In the genomic region with DNA sequence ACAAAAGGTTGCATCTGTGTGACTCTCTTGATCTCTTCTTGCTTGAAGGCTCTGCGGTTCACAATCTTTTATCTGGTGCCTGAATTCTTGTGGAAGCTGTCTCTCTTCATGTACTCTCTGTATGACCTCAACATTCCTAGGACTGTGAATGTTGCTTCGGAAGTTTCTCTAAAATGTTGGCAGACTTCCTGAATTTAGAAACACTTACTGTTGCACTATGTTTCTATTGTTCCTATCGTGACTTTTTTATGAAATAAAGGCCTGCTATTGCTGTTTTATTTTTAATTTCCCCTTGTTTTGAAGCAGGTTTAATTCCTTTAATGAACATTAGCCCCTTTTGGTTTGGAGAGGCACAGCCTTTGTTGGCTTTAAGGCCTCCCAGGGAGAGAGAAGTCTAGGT, we compare ENCODE assay signal across 16 mouse cellular contexts.
DNase-seq lines count a peak whose midpoint lies in the region; ATAC-seq and TF ChIP-seq lines count a peak whose summit lies in the region.
"Had no signal": no experiment of that assay in that cellular context is flagged by ENCODE, and none has a peak within 500 bp of the region (broad histone marks: within the 10 kb centered on the region; RNA-seq: fewer than 3 reads in every experiment).

No protein-coding gene starts in this region.

- H3K4me2 ChIP-seq in embryonic facial prominence, embryonic 14.5 days (ENCODE audit: low read depth, low read length), result no peak overlapping the region
- H3K4me2 ChIP-seq in lung, embryonic 16.5 days (ENCODE audit: low read depth, low read length), result no peak overlapping the region
- H3K4me2 ChIP-seq: midbrain, embryonic 11.5 days; stomach, embryonic 15.5 days had no signal

- H3K27ac ChIP-seq in embryonic facial prominence, embryonic 14.5 days (replicated peaks; ENCODE audit: low read depth, low read length), result no peak overlapping the region
- H3K27ac ChIP-seq in embryonic facial prominence, embryonic 10.5 days (replicated peaks), result no peak overlapping the region
- H3K27ac ChIP-seq in kidney, adult 2 months (ENCODE audit: insufficient read depth, low read depth, low read length), result no peak overlapping the region
- peak overlapping the region; percentile 7; the same call in 1 of the 2 replicates for H3K27ac ChIP-seq in lung, embryonic 16.5 days (ENCODE audit: low read length)
- peak overlapping the region; percentile 96 for H3K27ac ChIP-seq in embryonic fibroblast, embryonic 13.5 days (ENCODE audit: insufficient read depth, low read length)
- H3K27ac ChIP-seq: layer of hippocampus, adult 2 months; stomach, embryonic 15.5 days had no signal

- WGBS in embryonic facial prominence, embryonic 14.5 days, result 52% methylated on average over 3 of the region's 3 CpGs
- WGBS in embryonic facial prominence, embryonic 10.5 days, result 71% methylated on average over 3 of the region's 3 CpGs
- 49% methylated on average over 3 of the region's 3 CpGs for WGBS in kidney, adult 2 months
- WGBS in lung, embryonic 16.5 days, result 27% methylated on average over 3 of the region's 3 CpGs
- WGBS in lung, adult 2 months, result 27% methylated on average over 3 of the region's 3 CpGs

- no peaks in the 10 kb centered on the region for H3K36me3 ChIP-seq in embryonic facial prominence, embryonic 14.5 days (ENCODE audit: control insufficient read depth, insufficient read depth, low read length)
- H3K36me3 ChIP-seq in embryonic facial prominence, embryonic 10.5 days (replicated peaks), result no peaks in the 10 kb centered on the region
- H3K36me3 ChIP-seq in kidney, adult 2 months (ENCODE audit: control insufficient read depth, insufficient read depth, low read length), result no peaks in the 10 kb centered on the region
- H3K36me3 ChIP-seq in lung, embryonic 16.5 days (ENCODE audit: control insufficient read depth, insufficient read depth, low read length), result no peaks in the 10 kb centered on the region
- H3K36me3 ChIP-seq: stomach, embryonic 15.5 days had no signal

- no peaks in the 10 kb centered on the region for H3K9me3 ChIP-seq in embryonic facial prominence, embryonic 14.5 days (ENCODE audit: control insufficient read depth, low read length)
- no peaks in the 10 kb centered on the region for H3K9me3 ChIP-seq in embryonic facial prominence, embryonic 10.5 days
- no peaks in the 10 kb centered on the region for H3K9me3 ChIP-seq in lung, embryonic 16.5 days (ENCODE audit: control insufficient read depth, low read length)
- H3K9me3 ChIP-seq: stomach, embryonic 15.5 days had no signal

- no peaks in the 10 kb centered on the region for H3K27me3 ChIP-seq in embryonic facial prominence, embryonic 14.5 days (replicated peaks; ENCODE audit: control insufficient read depth, insufficient read depth, low read length)
- no peaks in the 10 kb centered on the region for H3K27me3 ChIP-seq in embryonic facial prominence, embryonic 10.5 days (replicated peaks; ENCODE audit: low read depth, poor library complexity, severe bottlenecking)
- H3K27me3 ChIP-seq in kidney, adult 2 months (replicated peaks; ENCODE audit: control insufficient read depth, insufficient read depth, low read length), result no peaks in the 10 kb centered on the region
- no peaks in the 10 kb centered on the region for H3K27me3 ChIP-seq in lung, embryonic 16.5 days (ENCODE audit: control insufficient read depth, insufficient read depth, low read depth, low read length)
- H3K27me3 ChIP-seq: stomach, embryonic 15.5 days had no signal

- H3K4me1 ChIP-seq in embryonic facial prominence, embryonic 14.5 days (ENCODE audit: control insufficient read depth, insufficient read depth, low read length), result no peaks in the 10 kb centered on the region
- H3K4me1 ChIP-seq in embryonic facial prominence, embryonic 10.5 days, result no peaks in the 10 kb centered on the region
- H3K4me1 ChIP-seq in kidney, adult 2 months (ENCODE audit: control insufficient read depth, insufficient read depth, low read length), result no peaks in the 10 kb centered on the region
- H3K4me1 ChIP-seq in lung, embryonic 16.5 days (replicated peaks; ENCODE audit: control insufficient read depth, insufficient read depth, low read length), result peaks cover 11% of the 10 kb centered on the region; the same call in 1 of the 2 replicates
- H3K4me1 ChIP-seq in lung, adult 2 months (ENCODE audit: control insufficient read depth, insufficient read depth, low read length), result no peaks in the 10 kb centered on the region
- H3K4me1 ChIP-seq in embryonic fibroblast, embryonic 13.5 days (ENCODE audit: control insufficient read depth, insufficient read depth, low read length), result peaks cover 15% of the 10 kb centered on the region
- H3K4me1 ChIP-seq: stomach, embryonic 15.5 days had no signal

- TF ChIP-seq CTCF in kidney, adult 2 months (conservative IDR thresholded peaks at IDR 0.05; ENCODE audit: insufficient read depth, insufficient read length, low read depth, low read length), result no peak
- no peak for TF ChIP-seq CTCF in lung, adult 2 months (IDR thresholded peaks at IDR 0.05; ENCODE audit: insufficient read depth, low read length)
- no peak for TF ChIP-seq CTCF in embryonic fibroblast, embryonic 13.5 days (IDR thresholded peaks at IDR 0.05; ENCODE audit: borderline replicate concordance, insufficient read depth, low read length)

- no peak for TF ChIP-seq POLR2A in kidney, adult 2 months (IDR thresholded peaks at IDR 0.05; ENCODE audit: low read depth, low read length)
- TF ChIP-seq POLR2A in lung, adult 2 months (IDR thresholded peaks at IDR 0.05; ENCODE audit: borderline replicate concordance, extremely low read depth, low read depth, low read length), result no peak
- TF ChIP-seq POLR2A in embryonic fibroblast, embryonic 13.5 days (IDR thresholded peaks at IDR 0.05; ENCODE audit: low read depth, low read length), result no peak

- no peak overlapping the region for H3K4me3 ChIP-seq in embryonic facial prominence, embryonic 14.5 days (ENCODE audit: low read depth, low read length)
- no peak overlapping the region for H3K4me3 ChIP-seq in embryonic facial prominence, embryonic 10.5 days
- no peak overlapping the region for H3K4me3 ChIP-seq in kidney, adult 2 months (ENCODE audit: insufficient read depth, low read depth, low read length)
- H3K4me3 ChIP-seq in lung, embryonic 16.5 days (ENCODE audit: low read length), result no peak overlapping the region
- H3K4me3 ChIP-seq in lung, adult 2 months (replicated peaks; ENCODE audit: extremely low read depth, low read depth, low read length), result no peak overlapping the region
- H3K4me3 ChIP-seq in embryonic fibroblast, embryonic 13.5 days (ENCODE audit: insufficient read depth, low read length), result no peak overlapping the region
- H3K4me3 ChIP-seq: layer of hippocampus, adult 2 months; stomach, embryonic 15.5 days had no signal

- ATAC-seq in embryonic facial prominence, embryonic 14.5 days (ENCODE audit: low read depth), result no peak
- peak; percentile 75 for ATAC-seq in lung, embryonic 16.5 days (ENCODE audit: low read depth)
- ATAC-seq: forebrain, postnatal 0 days had no signal

- DNase-seq in embryonic facial prominence, embryonic 14.5 days (ENCODE audit: low spot score), result peak; percentile 29
- no peak for DNase-seq in embryonic facial prominence, embryonic 10.5 days (ENCODE audit: low spot score)
- peak; percentile 4 for DNase-seq in kidney, adult 2 months
- no peak for DNase-seq in kidney, adult 18-20 months
- no peak for DNase-seq in lung, adult 2 months
- no peak for DNase-seq in adrenal gland, postnatal 4 days (ENCODE audit: low spot score in 2 of 2)
- DNase-seq: cerebellum, adult 11 months; cerebellum, adult 9-11 months; gastrocnemius, postnatal 14 days; thymus, postnatal 4 days had no signal

- no peak overlapping the region for H3K9ac ChIP-seq in embryonic facial prominence, embryonic 14.5 days (ENCODE audit: low read depth, low read length)
- no peak overlapping the region for H3K9ac ChIP-seq in lung, embryonic 16.5 days (ENCODE audit: low read length)
- H3K9ac ChIP-seq: forebrain, postnatal 0 days; stomach, embryonic 15.5 days had no signal

Comparison
In these comparisons a context has a peak if more than half of its experiments do, and no peak if none do; other contexts are left out.
1. DNase-seq: peak in embryonic facial prominence, embryonic 14.5 days (single experiment) and kidney, adult 2 months (single experiment); none in embryonic facial prominence, embryonic 10.5 days (single experiment), kidney, adult 18-20 months (single experiment), lung, adult 2 months (single experiment) and adrenal gland, postnatal 4 days (0 of 2).
2. H3K27ac ChIP-seq: peak in lung, embryonic 16.5 days (single experiment) and embryonic fibroblast, embryonic 13.5 days (single experiment); none in embryonic facial prominence, embryonic 14.5 days (single experiment), embryonic facial prominence, embryonic 10.5 days (single experiment) and kidney, adult 2 months (single experiment).